Mouse (Mus musculus) midbrain, embryonic 15.5 days (tissue): ENCODE measurements around the gene Rad1. TPM values are rescaled to one million over a fixed set of nuclear protein-coding genes. Genes with fewer than 3 reads are reported as not detected.
A peak's percentile ranks its signal among the peaks of the same experiment; 100 is the strongest.
"Not testable (repeated sequence)": the region's sequence is repeated elsewhere in the genome, so short reads cannot be mapped to it uniquely, and the experiment has no call there.

Source experiments
- ATAC-seq: fragments of 200-750 bp; cut with Nextera tagmentation; replicated peaks from 2 replicates; pipeline ENCODE4 v1.8.0; 2017; ENCODE audit warnings: moderate TSS enrichment
- H3K27ac ChIP-seq: fragments of 300-500 bp; sonication (generic); 2 replicates; pipeline ENCODE4 v1.5.1; 2015; ENCODE audit warnings: mild to moderate bottlenecking, inconsistent platforms
- H3K27me3 ChIP-seq: fragments of 300-500 bp; sonication (generic); replicated peaks from 2 replicates; pipeline ENCODE4 v1.6.1; 2015; ENCODE audit warnings: inconsistent platforms
- H3K36me3 ChIP-seq: fragments of 300-500 bp; sonication (generic); replicated peaks from 2 replicates; pipeline ENCODE4 v1.6.1; 2015; ENCODE audit warnings: inconsistent platforms
- H3K4me1 ChIP-seq: fragments of 300-500 bp; sonication (generic); 2 replicates; pipeline ENCODE4 v1.6.1; 2015; ENCODE audit warnings: inconsistent platforms
- H3K4me2 ChIP-seq: fragments of 300-500 bp; sonication (generic); 2 replicates; pipeline ENCODE4 v1.6.1; 2015; ENCODE audit warnings: inconsistent platforms, mild to moderate bottlenecking, moderate library complexity
- H3K4me3 ChIP-seq: fragments of 300-500 bp; sonication (generic); 2 replicates; pipeline ENCODE4 v1.5.1; 2015; ENCODE audit warnings: mild to moderate bottlenecking, inconsistent platforms
- H3K9ac ChIP-seq: fragments of 300-500 bp; sonication (generic); 2 replicates; pipeline ENCODE4 v1.6.1; 2015; ENCODE audit warnings: mild to moderate bottlenecking, inconsistent platforms
- H3K9me3 ChIP-seq: fragments of 300-500 bp; sonication (generic); 2 replicates; pipeline ENCODE4 v1.6.1; 2016; ENCODE audit warnings: inconsistent platforms
- WGBS: fragments of 180-500 bp; shearing (Covaris S2); methylation state at CpG from one replicate; pipeline ENCODE4 v1.1.7; 2015; ENCODE audit warnings: mixed read lengths; 5-methylcytosine and 5-hydroxymethylcytosine counted together
- polyA plus RNA-seq: library from polyadenylated mRNA; unstranded; fragments of >200 nt; fragmentation: Nextera tagmentation; extraction: Ambion mirVana; gene quantifications from 2 replicates; pipeline ENCODE4 v1.2.1, GENCODE M21; 2015

The Rad1 gene
- polyA plus RNA-seq, 1 experiment from 2014 or later: 24.7 TPM

DNA sequence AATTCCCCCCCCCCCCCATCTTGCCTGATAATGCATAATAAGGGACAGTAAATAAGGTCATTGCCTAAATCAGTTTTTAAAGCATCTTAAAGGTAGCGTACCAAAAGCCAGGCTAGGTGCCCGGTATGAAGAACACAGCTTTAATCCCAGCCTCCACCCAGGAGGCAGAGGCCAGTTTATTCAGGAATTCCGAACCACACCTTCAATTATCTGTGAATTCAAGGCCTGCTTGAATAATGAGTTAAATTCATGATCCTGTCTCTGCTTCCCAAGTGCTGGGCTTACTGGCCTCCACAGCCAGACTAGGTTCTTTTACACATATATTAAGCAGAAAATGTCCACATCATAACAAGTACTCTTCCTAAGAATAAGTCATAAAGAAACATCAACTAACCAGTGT is 14.9 kb upstream of the Rad1 start:
- Histone ChIP-seq H3K27me3 (no peaks in the 10 kb centered on the region), H3K4me3 (peak overlapping the region; percentile 76), H3K27ac (no peak overlapping the region), H3K9me3 (no peaks in the 10 kb centered on the region), H3K9ac (peak overlapping the region; percentile 74), H3K4me2 (peak overlapping the region; percentile 74), H3K4me1 (peaks cover 21% of the 10 kb centered on the region), H3K36me3 (peaks cover 6% of the 10 kb centered on the region; the same call in 1 of the 2 replicates)
- peak; percentile 18 for ATAC-seq
- WGBS: 11% methylated on average over 3 of the region's 3 CpGs

- Histone ChIP-seq H3K36me3 (no peaks in the 10 kb centered on the region), H3K9me3 (no peaks in the 10 kb centered on the region), H3K27ac (peak overlapping the region; percentile 79), H3K9ac (peak overlapping the region; percentile 67), H3K4me1 (peaks cover 20% of the 10 kb centered on the region), H3K4me3 (peak overlapping the region; percentile 62), H3K4me2 (peak overlapping the region; percentile 60), H3K27me3 (no peaks in the 10 kb centered on the region)
- ATAC-seq: peak; percentile 83
- 1% methylated on average over 18 of the region's 18 CpGs for WGBS
Measured at GRCm38 (mm10) chr15:10486365-10486839, 584 bp downstream of the Rad1 start.

DNA sequence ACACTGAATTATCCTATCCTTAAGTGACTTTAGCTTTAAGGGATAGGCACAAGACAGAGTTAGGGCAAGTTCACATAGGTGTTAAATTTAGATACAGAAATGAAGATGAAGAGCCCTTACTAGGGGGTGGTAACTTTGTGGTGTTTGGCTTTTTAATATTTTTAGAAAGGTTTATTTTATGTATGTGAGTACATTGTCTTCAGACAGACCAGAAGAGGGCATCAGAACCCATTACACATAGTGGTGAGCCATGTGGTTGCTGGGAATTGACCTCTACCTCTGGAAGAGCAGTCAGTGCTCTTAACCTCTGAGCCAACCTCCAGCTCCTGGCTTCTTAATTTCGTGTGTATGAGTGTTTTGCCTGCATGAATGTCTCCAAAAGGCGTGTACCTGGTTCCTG is 1.4 kb downstream of the Rad1 start:
- no peak overlapping the region; the same call in 1 of the 2 replicates for H3K9ac ChIP-seq
- H3K4me2 ChIP-seq: peak overlapping the region; percentile 60
- peaks cover 20% of the 10 kb centered on the region for H3K4me1 ChIP-seq
- H3K27ac ChIP-seq: no peak overlapping the region
- no peak for ATAC-seq
- no peaks in the 10 kb centered on the region for H3K36me3 ChIP-seq
- H3K27me3 ChIP-seq: no peaks in the 10 kb centered on the region
- WGBS: 66% methylated on average over 2 of the region's 2 CpGs
- no peaks in the 10 kb centered on the region for H3K9me3 ChIP-seq
- H3K4me3 ChIP-seq: peak overlapping the region; percentile 62

- H3K4me1 ChIP-seq: peaks cover 10% of the 10 kb centered on the region
- H3K36me3 ChIP-seq: no peaks in the 10 kb centered on the region
- no peak overlapping the region for H3K4me2 ChIP-seq
- no peak overlapping the region for H3K4me3 ChIP-seq
- ATAC-seq: no peak
- no peaks in the 10 kb centered on the region for H3K9me3 ChIP-seq
- H3K27me3 ChIP-seq: no peaks in the 10 kb centered on the region
- 91% methylated on average over 5 of the region's 5 CpGs for WGBS
- H3K9ac ChIP-seq: no peak overlapping the region
- H3K27ac ChIP-seq: no peak overlapping the region
Measured at GRCm38 (mm10) chr15:10490101-10490500, 4.3 kb downstream of the Rad1 start.

GRCm38 (mm10) chr15:10495944-10496343 is 10.1 kb downstream of the Rad1 start:
- H3K9me3 ChIP-seq: no peaks in the 10 kb centered on the region
- H3K27me3 ChIP-seq: no peaks in the 10 kb centered on the region
- no peaks in the 10 kb centered on the region for H3K36me3 ChIP-seq
- ATAC-seq: no peak
- H3K4me1 ChIP-seq: no peaks in the 10 kb centered on the region
- H3K4me2 ChIP-seq: no peak overlapping the region
- WGBS: 96% methylated on average over 11 of the region's 11 CpGs
- H3K9ac ChIP-seq: no peak overlapping the region
- H3K27ac ChIP-seq: no peak overlapping the region
- no peak overlapping the region for H3K4me3 ChIP-seq

DNA sequence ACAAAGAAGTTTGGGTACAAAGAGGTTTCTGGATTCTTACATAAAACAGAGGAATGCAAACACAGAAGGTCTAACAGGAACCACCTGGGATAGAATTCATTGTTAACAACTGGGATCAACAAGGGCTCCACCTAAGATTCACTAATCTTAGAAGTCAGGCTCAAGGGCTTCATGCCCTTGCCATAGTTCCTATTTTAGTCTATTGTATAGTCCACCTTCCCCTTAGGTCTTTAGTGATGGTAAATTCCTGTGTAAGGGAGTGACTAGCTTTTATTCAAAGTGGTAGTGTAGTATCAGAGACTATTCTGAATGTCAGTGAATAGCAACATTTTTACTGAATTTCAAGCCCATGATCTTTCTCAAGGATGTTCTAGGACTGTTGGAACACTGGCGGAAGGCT is 10.9 kb downstream of the Rad1 start:
- not testable (repeated sequence) for H3K4me2 ChIP-seq, H3K4me1 ChIP-seq

DNA sequence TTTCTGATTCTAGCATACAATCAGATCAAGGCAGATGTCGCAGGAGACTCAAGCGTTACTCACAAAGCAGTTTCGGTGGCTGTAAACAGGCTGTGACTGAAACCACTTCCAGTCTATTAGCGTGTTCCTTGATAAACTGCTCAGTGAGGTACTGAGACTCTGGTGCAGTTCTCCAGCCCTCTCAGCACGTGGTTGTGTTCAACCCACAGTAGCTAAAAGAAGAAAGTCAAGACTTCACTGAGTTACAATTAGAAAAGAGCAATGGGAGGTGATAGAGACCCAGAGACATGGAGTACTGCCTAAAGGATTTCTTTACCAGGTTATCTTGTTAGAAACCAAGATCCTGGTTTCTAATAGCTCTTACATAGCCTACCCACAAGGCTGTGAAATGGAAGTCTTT is 13.8 kb downstream of the Rad1 start:
- no peak for ATAC-seq
- Histone ChIP-seq H3K27ac (no peak overlapping the region), H3K9ac (no peak overlapping the region), H3K4me1 (no peaks in the 10 kb centered on the region), H3K36me3 (no peaks in the 10 kb centered on the region), H3K4me2 (no peak overlapping the region), H3K27me3 (no peaks in the 10 kb centered on the region), H3K9me3 (no peaks in the 10 kb centered on the region), H3K4me3 (no peak overlapping the region)
- 80% methylated on average over 5 of the region's 5 CpGs for WGBS

More for the DNA sequence above, 10.9 kb downstream of the Rad1 start:
- 100% methylated on average over 1 of the region's 1 CpGs for WGBS
- ATAC-seq, H3K4me3 ChIP-seq, H3K36me3 ChIP-seq, H3K9ac ChIP-seq, H3K9me3 ChIP-seq, H3K27me3 ChIP-seq, H3K27ac ChIP-seq: not testable (repeated sequence)

- Histone ChIP-seq H3K4me1 (no peaks in the 10 kb centered on the region), H3K27ac (no peak overlapping the region), H3K27me3 (no peaks in the 10 kb centered on the region), H3K4me3 (no peak overlapping the region), H3K9ac (no peak overlapping the region), H3K9me3 (no peaks in the 10 kb centered on the region), H3K36me3 (no peaks in the 10 kb centered on the region), H3K4me2 (no peak overlapping the region)
- 86% methylated on average over 5 of the region's 5 CpGs for WGBS
- no peak for ATAC-seq
Measured at GRCm38 (mm10) chr15:10500035-10500434, 14.2 kb downstream of the Rad1 start.

GRCm38 (mm10) chr15:10500838-10501719 is 15.3 kb downstream of the Rad1 start:
- H3K4me1 ChIP-seq: no peaks in the 10 kb centered on the region
- ATAC-seq: peak; percentile 98
- no peak overlapping the region for H3K4me3 ChIP-seq
- H3K9me3 ChIP-seq: no peaks in the 10 kb centered on the region
- no peak overlapping the region for H3K9ac ChIP-seq
- no peak overlapping the region for H3K27ac ChIP-seq
- no peaks in the 10 kb centered on the region for H3K27me3 ChIP-seq
- H3K4me2 ChIP-seq: no peak overlapping the region
- H3K36me3 ChIP-seq: no peaks in the 10 kb centered on the region
- WGBS: 61% methylated on average over 11 of the region's 11 CpGs

DNA sequence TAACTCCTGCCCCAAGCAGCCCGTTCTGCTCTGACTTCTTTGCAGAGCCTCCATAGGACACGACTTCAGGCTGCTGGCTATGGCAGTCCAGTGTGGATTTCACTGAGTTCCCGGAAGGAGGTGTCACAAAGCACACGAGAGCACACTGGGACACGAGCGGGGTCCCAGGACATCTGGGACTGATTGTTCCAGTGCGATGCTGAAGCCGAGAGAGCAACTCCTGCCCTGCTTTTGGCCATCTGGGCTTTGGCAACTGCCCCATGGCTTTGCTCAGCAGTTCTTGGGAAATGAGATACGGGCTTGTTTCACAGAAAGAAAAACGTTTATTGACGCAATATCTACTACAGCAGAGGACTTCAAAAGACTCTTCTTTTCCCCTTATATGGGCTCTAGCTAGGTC is 20.3 kb downstream of the Rad1 start:
- no peaks in the 10 kb centered on the region for H3K4me1 ChIP-seq
- no peak overlapping the region for H3K4me3 ChIP-seq
- 81% methylated on average over 11 of the region's 11 CpGs for WGBS
- no peak for ATAC-seq
- no peaks in the 10 kb centered on the region for H3K36me3 ChIP-seq
- H3K27me3 ChIP-seq: no peaks in the 10 kb centered on the region
- H3K27ac ChIP-seq: no peak overlapping the region
- no peak overlapping the region for H3K4me2 ChIP-seq
- no peak overlapping the region for H3K9ac ChIP-seq
- H3K9me3 ChIP-seq: no peaks in the 10 kb centered on the region

DNA sequence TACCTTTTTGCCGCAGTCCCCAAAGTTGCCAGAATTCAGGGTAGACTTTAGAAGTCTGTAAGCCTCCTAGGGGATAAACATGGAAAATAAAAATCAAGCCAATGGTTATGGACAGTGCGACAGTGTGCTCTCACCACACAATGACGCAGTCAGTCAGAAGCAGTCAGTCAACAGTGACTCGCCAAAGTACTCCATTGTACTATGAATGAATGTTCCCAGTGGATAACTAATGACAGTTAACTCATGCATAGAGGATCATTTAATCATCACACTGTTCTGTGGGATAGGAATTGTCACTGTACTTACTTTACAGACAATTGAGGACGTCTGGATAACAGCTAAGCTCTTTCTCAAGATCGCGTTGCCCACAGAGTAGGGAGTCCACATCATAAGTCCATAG is 29.3 kb downstream of the Rad1 start:
- no peak for ATAC-seq
- Histone ChIP-seq H3K9ac (no peak overlapping the region), H3K4me3 (no peak overlapping the region), H3K36me3 (no peaks in the 10 kb centered on the region), H3K4me1 (no peaks in the 10 kb centered on the region), H3K9me3 (no peaks in the 10 kb centered on the region), H3K4me2 (no peak overlapping the region), H3K27ac (no peak overlapping the region), H3K27me3 (no peaks in the 10 kb centered on the region)
- WGBS: 80% methylated on average over 7 of the region's 7 CpGs

DNA sequence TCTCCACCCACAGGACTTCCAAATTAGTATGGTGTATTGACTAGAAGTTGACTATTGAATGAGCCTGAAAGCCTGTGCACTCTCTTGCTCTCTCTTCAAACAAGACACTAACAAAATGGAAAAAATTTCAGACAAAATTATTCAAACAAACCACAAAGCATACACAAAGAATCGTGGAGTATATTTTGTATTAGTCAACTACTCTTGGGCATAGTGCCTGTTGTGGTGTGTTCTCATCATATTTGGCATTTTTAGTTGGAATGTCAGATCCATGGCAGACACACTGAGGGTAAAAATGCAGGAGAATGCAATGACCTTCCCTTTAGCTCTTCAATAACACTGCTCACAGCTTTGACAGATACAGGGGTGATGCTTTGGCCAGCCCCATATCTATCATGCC is 40.1 kb downstream of the Rad1 start:
- no peaks in the 10 kb centered on the region for H3K27me3 ChIP-seq
- no peak for ATAC-seq
- no peaks in the 10 kb centered on the region for H3K36me3 ChIP-seq
- 90% methylated on average over 1 of the region's 1 CpGs for WGBS
- no peak overlapping the region for H3K27ac ChIP-seq
- H3K9me3 ChIP-seq: no peaks in the 10 kb centered on the region
- H3K4me2 ChIP-seq: no peak overlapping the region
- no peak overlapping the region for H3K4me3 ChIP-seq
- no peak overlapping the region for H3K9ac ChIP-seq
- no peaks in the 10 kb centered on the region for H3K4me1 ChIP-seq

- WGBS: 84% methylated on average over 4 of the region's 4 CpGs
- H3K4me1 ChIP-seq: no peaks in the 10 kb centered on the region
Measured at GRCm38 (mm10) chr15:10531352-10531751, 45.5 kb downstream of the Rad1 start.

More at GRCm38 (mm10) chr15:10531352-10531751, 45.5 kb downstream of the Rad1 start:
- Histone ChIP-seq H3K27me3 (no peaks in the 10 kb centered on the region), H3K9ac (no peak overlapping the region), H3K36me3 (no peaks in the 10 kb centered on the region), H3K4me2 (no peak overlapping the region), H3K4me3 (no peak overlapping the region), H3K27ac (no peak overlapping the region), H3K9me3 (no peaks in the 10 kb centered on the region)
- no peak for ATAC-seq
